Mouse (Mus musculus) olfactory bulb, adult 2 months (tissue): Measurements from ENCODE around the gene Nrde2. TPM values are rescaled to one million over a fixed set of nuclear protein-coding genes. Genes with fewer than 3 reads are reported as not detected.

Source experiments
- H3K27ac ChIP-seq: fragments of 200-500 bp; 2 replicates; pipeline ENCODE4 v1.5.1; 2012; ENCODE audit warnings: low read depth, low read length; ENCODE audit not compliant: insufficient read depth
- H3K4me1 ChIP-seq: fragments of 200-500 bp; 2 replicates; pipeline ENCODE4 v1.6.1; 2012; ENCODE audit warnings: low read length; ENCODE audit not compliant: control insufficient read depth, insufficient read depth
- H3K4me3 ChIP-seq: fragments of 200-500 bp; 2 replicates; pipeline ENCODE4 v1.5.1; 2012; ENCODE audit warnings: mild to moderate bottlenecking, low read depth, low read length, moderate library complexity; ENCODE audit not compliant: insufficient read depth
- CTCF ChIP-seq: fragments of 200-500 bp; IDR thresholded peaks from 2 replicates; pipeline ENCODE4 v1.5.1; 2012; ENCODE audit warnings: low read depth, mild to moderate bottlenecking, low read length, moderate library complexity; ENCODE audit not compliant: insufficient read depth
- POLR2A ChIP-seq: fragments of 200-500 bp; IDR thresholded peaks from 2 replicates; pipeline ENCODE4 v1.6.1; 2012; ENCODE audit warnings: mild to moderate bottlenecking, low read depth, low read length, moderate library complexity; ENCODE audit not compliant: insufficient read depth
- WGBS: fragments of 180-500 bp; shearing (Covaris S2); methylation state at CpG from one replicate; pipeline ENCODE4 v1.1.7; 2018; 5-methylcytosine and 5-hydroxymethylcytosine counted together
- polyA plus RNA-seq: library from polyadenylated mRNA; stranded (reverse); fragments of >200 nt; gene quantifications from 2 replicates; pipeline ENCODE4 v1.2.4, GENCODE M21; 2012; ENCODE audit warnings: low replicate concordance; ENCODE audit not compliant: missing spikeins, insufficient read depth, insufficient read length

Gene Nrde2
- polyA plus RNA-seq, 1 experiment = not detected

GRCm38 (mm10) chr12:100131655-100132054 is 27.8 kb downstream of the Nrde2 start:
- WGBS = 19% methylated on average over 8 of the region's 8 CpGs
- TF ChIP-seq CTCF (no peak; the same call in 1 of the 2 replicates), POLR2A (no peak)
- Histone ChIP-seq H3K4me1 (peaks cover 15% of the 10 kb centered on the region), H3K4me3 (no peak overlapping the region), H3K27ac (no peak overlapping the region)

DNA sequence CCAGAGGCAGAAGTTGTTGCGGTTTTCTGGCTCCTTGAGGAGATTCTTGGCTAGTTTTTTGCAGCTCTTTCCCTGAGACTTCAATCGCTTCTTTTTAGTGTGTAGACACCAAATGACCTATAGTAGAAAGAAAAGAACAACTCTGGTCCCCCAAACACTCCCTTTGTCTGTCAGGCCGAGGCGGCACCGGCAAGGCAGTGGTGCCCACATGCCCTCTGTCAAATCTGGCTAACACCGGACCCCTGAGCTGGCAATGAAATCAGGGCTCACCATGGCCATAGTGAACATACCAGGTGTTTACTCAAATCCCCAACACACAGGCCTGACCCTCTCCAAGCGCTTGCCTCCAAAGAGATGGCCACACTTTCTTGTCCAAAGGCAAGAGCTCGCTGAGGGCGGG is 28.3 kb downstream of the Nrde2 start:
- H3K4me1 ChIP-seq = peaks cover 17% of the 10 kb centered on the region
- TF ChIP-seq CTCF (no peak), POLR2A (no peak)
- no peak overlapping the region for H3K4me3 ChIP-seq
- 90% methylated on average over 9 of the region's 9 CpGs for WGBS
- H3K27ac ChIP-seq = no peak overlapping the region

- Histone ChIP-seq H3K4me1 (peaks cover 21% of the 10 kb centered on the region), H3K4me3 (no peak overlapping the region), H3K27ac (no peak overlapping the region)
- no peak for TF ChIP-seq POLR2A
- no peak for TF ChIP-seq CTCF
- 81% methylated on average over 8 of the region's 8 CpGs for WGBS
Observed at GRCm38 (mm10) chr12:100128961-100129360, 30.5 kb downstream of the Nrde2 start.

DNA sequence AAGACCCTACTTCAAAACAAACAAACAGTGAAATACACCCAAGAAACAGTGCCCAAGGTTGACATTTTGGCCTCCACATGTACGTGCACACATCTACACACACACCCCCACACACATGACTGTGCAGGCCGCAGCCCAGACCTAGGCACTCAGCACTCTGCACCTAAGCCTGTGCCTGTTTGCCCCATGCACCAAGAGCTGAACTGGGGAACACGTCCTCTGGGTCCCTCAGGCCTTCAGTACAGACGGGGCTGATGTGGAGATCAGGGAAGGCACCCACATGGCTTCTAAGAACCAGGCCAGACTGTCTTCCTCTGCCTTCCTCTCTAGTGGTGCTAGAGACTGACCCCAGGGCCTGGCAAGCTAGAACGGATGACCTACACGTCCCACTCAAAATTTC is 30.9 kb downstream of the Nrde2 start:
- TF ChIP-seq POLR2A = no peak
- TF ChIP-seq CTCF = no peak
- no peak overlapping the region for H3K27ac ChIP-seq
- H3K4me1 ChIP-seq = peaks cover 21% of the 10 kb centered on the region
- WGBS = 84% methylated on average over 6 of the region's 6 CpGs
- no peak overlapping the region for H3K4me3 ChIP-seq

GRCm38 (mm10) chr12:100127866-100128480 is 31.5 kb downstream of the Nrde2 start:
- peak overlapping the region; percentile 12; the same call in 1 of the 2 replicates for H3K27ac ChIP-seq
- WGBS = 51% methylated on average over 8 of the region's 8 CpGs
- no peak for TF ChIP-seq CTCF
- H3K4me1 ChIP-seq = peaks cover 21% of the 10 kb centered on the region
- H3K4me3 ChIP-seq = no peak overlapping the region

DNA sequence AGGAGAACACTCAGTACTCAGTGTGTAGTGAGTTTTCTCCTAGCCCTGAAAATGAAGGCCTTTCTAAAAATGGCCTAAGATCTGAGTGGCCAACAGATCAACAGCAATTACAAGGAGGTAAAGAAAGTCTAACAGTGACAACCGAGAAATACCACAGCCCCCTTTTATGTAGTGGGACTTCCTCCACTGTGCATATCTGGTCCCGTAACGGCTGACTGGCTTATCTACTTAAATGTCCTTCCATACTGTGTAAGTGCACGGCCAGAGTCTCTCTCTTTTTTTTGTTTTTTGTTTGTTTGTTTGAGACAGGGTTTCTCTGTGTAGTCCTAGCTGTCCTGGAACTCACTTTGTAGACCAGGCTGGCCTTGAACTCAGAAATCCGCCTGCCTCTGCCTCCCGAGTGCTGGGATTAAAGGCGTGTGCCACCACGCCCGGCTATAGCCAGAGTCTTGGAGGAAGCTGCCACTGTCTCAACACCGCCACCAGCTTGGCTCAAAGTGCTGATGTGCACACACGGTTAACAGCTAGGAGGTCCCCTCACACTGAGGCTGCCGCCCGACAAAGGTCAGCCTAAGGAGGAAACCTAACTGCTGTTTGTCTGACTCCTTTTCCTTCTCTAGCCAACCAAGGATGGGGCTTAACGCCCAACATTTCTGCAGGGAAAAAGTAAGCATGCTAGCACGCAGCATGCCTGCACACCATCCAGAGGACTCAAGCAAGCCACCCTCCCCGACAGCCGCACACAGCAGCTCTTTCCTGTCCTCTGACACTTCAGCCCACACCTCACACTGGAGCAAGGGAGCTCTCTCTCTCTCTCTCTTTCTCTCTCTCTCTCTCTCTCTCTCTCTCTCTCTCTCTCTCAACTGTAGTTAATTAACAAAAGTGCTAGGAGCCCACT is 32.2 kb downstream of the Nrde2 start:
- WGBS = 77% methylated on average over 17 of the region's 17 CpGs
- Histone ChIP-seq H3K27ac (peak overlapping the region; percentile 12; the same call in 1 of the 2 replicates), H3K4me1 (peaks cover 21% of the 10 kb centered on the region), H3K4me3 (no peak overlapping the region)
- TF ChIP-seq POLR2A = no peak
- no peak for TF ChIP-seq CTCF

- no peak overlapping the region for H3K4me3 ChIP-seq
- no peak overlapping the region for H3K27ac ChIP-seq
- H3K4me1 ChIP-seq = peaks cover 17% of the 10 kb centered on the region
- WGBS = 79% methylated on average over 16 of the region's 16 CpGs
- TF ChIP-seq CTCF = no peak
- TF ChIP-seq POLR2A = no peak
Observed at GRCm38 (mm10) chr12:100124913-100125798, 34.3 kb downstream of the Nrde2 start.

DNA sequence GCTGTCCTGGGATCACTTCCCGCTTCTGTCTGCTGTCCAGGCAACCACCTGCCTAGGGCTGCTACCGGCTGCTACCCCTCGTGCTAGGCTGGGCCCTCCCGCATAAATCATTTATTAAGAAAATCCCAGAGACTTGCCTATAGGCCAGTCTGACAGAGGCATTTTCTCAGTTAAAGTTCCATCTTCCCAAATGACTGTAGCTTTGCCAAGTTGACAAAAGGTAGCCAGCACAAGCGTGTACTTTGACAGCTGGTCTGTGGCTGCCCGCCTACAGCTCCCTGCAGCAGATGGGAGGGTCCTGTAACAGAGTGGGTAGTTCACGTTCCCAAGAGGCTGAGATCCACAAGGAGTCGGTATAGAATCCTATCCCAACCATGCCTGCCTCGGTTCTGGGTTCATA is 36.0 kb downstream of the Nrde2 start:
- TF ChIP-seq CTCF = no peak
- Histone ChIP-seq H3K4me3 (no peak overlapping the region), H3K27ac (no peak overlapping the region), H3K4me1 (peaks cover 16% of the 10 kb centered on the region)
- WGBS = 72% methylated on average over 9 of the region's 9 CpGs

GRCm38 (mm10) chr12:100122921-100123381 is 36.5 kb downstream of the Nrde2 start:
- WGBS = 64% methylated on average over 7 of the region's 7 CpGs
- no peak overlapping the region for H3K4me3 ChIP-seq
- TF ChIP-seq POLR2A (no peak), CTCF (no peak)
- H3K4me1 ChIP-seq = peaks cover 12% of the 10 kb centered on the region
- H3K27ac ChIP-seq = no peak overlapping the region
